Comparison of ENCODE assay signal across 8 mouse cellular contexts in the genomic region with DNA sequence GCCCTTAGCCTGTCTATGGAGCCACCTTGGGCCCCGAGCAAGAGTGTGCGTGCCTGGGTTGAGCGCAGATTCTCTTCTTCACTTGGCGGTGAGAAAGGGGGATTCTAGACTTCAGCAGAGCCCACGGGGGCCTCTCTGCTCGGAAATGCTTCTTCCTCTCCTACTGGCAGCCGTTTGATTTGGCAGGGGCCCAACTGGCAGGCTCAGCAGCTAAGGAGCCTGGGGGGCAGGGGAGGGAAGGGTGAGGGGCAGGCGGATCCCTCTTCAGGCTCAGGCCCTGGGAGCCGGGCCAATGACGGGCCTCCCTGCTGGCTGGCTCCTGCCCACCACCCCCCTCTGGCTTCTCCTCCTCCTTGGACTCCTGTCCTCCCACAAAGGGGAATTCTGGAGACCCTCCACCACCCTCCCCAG. TPM values are rescaled to one million over a fixed set of nuclear protein-coding genes. Genes with fewer than 3 reads are reported as not detected.
DNase-seq lines count a peak whose midpoint lies in the region; ATAC-seq and TF ChIP-seq lines count a peak whose summit lies in the region.

No protein-coding gene starts in this region.

- H3K79me2 ChIP-seq in MEL (ENCODE audit: control insufficient read depth, insufficient read depth, low read length, poor library complexity): no peaks in the 10 kb centered on the region; the same call in 1 of the 2 replicates

- H3K4me2 ChIP-seq in hindbrain, embryonic 13.5 days: peak overlapping the region; percentile 14
- peak overlapping the region; percentile 54 for H3K4me2 ChIP-seq in lung, embryonic 15.5 days

- H3K9me3 ChIP-seq in MEL (replicated peaks; ENCODE audit: insufficient read depth, low read length): no peaks in the 10 kb centered on the region
- no peaks in the 10 kb centered on the region for H3K9me3 ChIP-seq in hindbrain, embryonic 13.5 days
- H3K9me3 ChIP-seq in lung, embryonic 15.5 days: no peaks in the 10 kb centered on the region

- peak overlapping the region; percentile 71 for H3K9ac ChIP-seq in MEL (ENCODE audit: control insufficient read depth, low read depth, low read length, poor library complexity, severe bottlenecking)
- H3K9ac ChIP-seq in hindbrain, embryonic 13.5 days: no peak overlapping the region; the same call in 1 of the 2 replicates
- H3K9ac ChIP-seq in lung, embryonic 15.5 days: no peak overlapping the region

- H3K27me3 ChIP-seq in MEL (ENCODE audit: control insufficient read depth in 1 of 2, insufficient read depth in 2 of 2, low read length in 2 of 2): no peaks in the 10 kb centered on the region
- peaks cover under 1% of the 10 kb centered on the region; the same call in 1 of the 2 replicates for H3K27me3 ChIP-seq in hindbrain, embryonic 13.5 days
- H3K27me3 ChIP-seq in lung, embryonic 15.5 days: no peaks in the 10 kb centered on the region

- peak overlapping the region; percentile 72 for H3K27ac ChIP-seq in MEL (ENCODE audit: control insufficient read depth, low read depth, low read length)
- peak overlapping the region; percentile 60 for H3K27ac ChIP-seq in hindbrain, embryonic 13.5 days
- peak overlapping the region; percentile 93 for H3K27ac ChIP-seq in lung, embryonic 15.5 days

- peak; percentile 93 for DNase-seq in MEL (ENCODE audit: low read depth, low spot score)
- DNase-seq in cerebellum, adult 9-11 months: peak; percentile 51
- DNase-seq in gastrocnemius, adult 8-10 months (ENCODE audit: low spot score in 2 of 2): peak; percentile 46 to 76
- peak; percentile 87 to 90 for DNase-seq in layer of hippocampus, postnatal 10 days (ENCODE audit: low spot score in 2 of 2)
- peak; percentile 53 for DNase-seq in right cerebral cortex, adult 18-20 months

- 16% methylated on average over 9 of the region's 10 CpGs for WGBS in hindbrain, embryonic 13.5 days
- under 1% methylated on average over 10 of the region's 10 CpGs for WGBS in lung, embryonic 15.5 days

- H3K36me3 ChIP-seq in MEL (ENCODE audit: control insufficient read depth in 1 of 2, insufficient read depth in 2 of 2, low read length in 2 of 2): peaks cover 0 to 15% of the 10 kb centered on the region in 2 experiments; a peak in 2 of 4 replicates
- no peaks in the 10 kb centered on the region for H3K36me3 ChIP-seq in hindbrain, embryonic 13.5 days
- H3K36me3 ChIP-seq in lung, embryonic 15.5 days: no peaks in the 10 kb centered on the region

- peak; percentile 80 to 89 for TF ChIP-seq EP300 in MEL (IDR thresholded peaks at IDR 0.05; ENCODE audit: low read depth in 1 of 2, low read length in 2 of 2)

- peak overlapping the region; percentile 44 to 80 for H3K4me3 ChIP-seq in MEL (ENCODE audit: control insufficient read depth in 1 of 2, insufficient read depth in 1 of 2, low read depth in 2 of 2, low read length in 2 of 2)
- no peak overlapping the region for H3K4me3 ChIP-seq in hindbrain, embryonic 13.5 days
- peak overlapping the region; percentile 13; the same call in 1 of the 2 replicates for H3K4me3 ChIP-seq in lung, embryonic 15.5 days

- peaks cover 16 to 27% of the 10 kb centered on the region in 2 experiments; a peak in 3 of 4 replicates for H3K4me1 ChIP-seq in MEL (ENCODE audit: control insufficient read depth in 1 of 2, insufficient read depth in 2 of 2, low read length in 2 of 2)
- H3K4me1 ChIP-seq in hindbrain, embryonic 13.5 days (replicated peaks): peaks cover 29% of the 10 kb centered on the region
- H3K4me1 ChIP-seq in lung, embryonic 15.5 days: peaks cover 54% of the 10 kb centered on the region

- TF ChIP-seq RAD21 in MEL (IDR thresholded peaks at IDR 0.05; ENCODE audit: low read depth, low read length): no peak

- peak; percentile 90 for ATAC-seq in hindbrain, embryonic 13.5 days (ENCODE audit: low FRiP score)
- peak; percentile 93 for ATAC-seq in lung, embryonic 15.5 days (ENCODE audit: borderline replicate concordance, extremely low read depth, low FRiP score, low TSS enrichment)
- no peak for ATAC-seq in inflammation-experienced regulatory T-cells, adult 6 months

- TF ChIP-seq POLR2A in MEL (IDR thresholded peaks at IDR 0.05; ENCODE audit: control insufficient read depth in 1 of 2, insufficient read depth in 1 of 2, low read depth in 1 of 2, low read length in 2 of 2, poor library complexity in 1 of 2): peak in 1 of 2 experiments; percentile 61; a peak in 1 of 4 replicates

- no peak for TF ChIP-seq CTCF in MEL (IDR thresholded peaks at IDR 0.05 in 2 of 3, conservative IDR thresholded peaks at IDR 0.05 in 1 of 3; ENCODE audit: control insufficient read depth in 1 of 3, insufficient read depth in 1 of 3, low read depth in 2 of 3, low read length in 3 of 3, poor library complexity in 1 of 3, severe bottlenecking in 1 of 3)

TF ChIP-seq in MEL, 35 proteins besides CTCF, POLR2A, EP300 and RAD21 (continues in another document):
- no peak for TF ChIP-seq NRF1 (IDR thresholded peaks at IDR 0.05; ENCODE audit: insufficient read depth, low read depth, low read length, poor library complexity, severe bottlenecking)
- TF ChIP-seq ZNF384 (IDR thresholded peaks at IDR 0.05; ENCODE audit: low read depth, low read length): no peak
- TF ChIP-seq SIN3A (IDR thresholded peaks at IDR 0.05; ENCODE audit: low read length): peak; percentile 66; the same call in 1 of the 2 replicates
- no peak for TF ChIP-seq MAX (IDR thresholded peaks at IDR 0.05; ENCODE audit: low read length)
- TF ChIP-seq HCFC1 (IDR thresholded peaks at IDR 0.05; ENCODE audit: low read depth, low read length): peak; percentile 67
- TF ChIP-seq ZKSCAN1 (IDR thresholded peaks at IDR 0.05; ENCODE audit: low read depth, low read length): no peak
- no peak for TF ChIP-seq SMC3 (IDR thresholded peaks at IDR 0.05; ENCODE audit: low read depth, low read length)
- peak; percentile 93 for TF ChIP-seq MAZ (IDR thresholded peaks at IDR 0.05; ENCODE audit: low read depth, low read length)
- TF ChIP-seq GATA1 (IDR thresholded peaks at IDR 0.05; ENCODE audit: low read depth, low read length): no peak
- peak; percentile 78 for TF ChIP-seq TCF12 (IDR thresholded peaks at IDR 0.05; ENCODE audit: low read depth, low read length)
- TF ChIP-seq E2F4 (IDR thresholded peaks at IDR 0.05; ENCODE audit: borderline replicate concordance, low read depth, low read length): no peak
- TF ChIP-seq USF1 (IDR thresholded peaks at IDR 0.05; ENCODE audit: low read depth, low read length): no peak
- TF ChIP-seq MAFK (IDR thresholded peaks at IDR 0.05; ENCODE audit: borderline replicate concordance, low read depth, low read length): no peak
- peak; percentile 29; the same call in 1 of the 2 replicates for TF ChIP-seq MXI1 (IDR thresholded peaks at IDR 0.05; ENCODE audit: low read depth, low read length)
- no peak for TF ChIP-seq USF2 (IDR thresholded peaks at IDR 0.05; ENCODE audit: borderline replicate concordance in 1 of 2, insufficient read depth in 1 of 2, low read depth in 1 of 2, low read length in 2 of 2)
- peak; percentile 58 for TF ChIP-seq BHLHE40 (IDR thresholded peaks at IDR 0.05; ENCODE audit: borderline replicate concordance, low read depth, low read length)
- no peak for TF ChIP-seq TBP (IDR thresholded peaks at IDR 0.05; ENCODE audit: low read depth, low read length)
- peak; percentile 87 for TF ChIP-seq ETS1 (IDR thresholded peaks at IDR 0.05; ENCODE audit: low read depth, low read length)
- TF ChIP-seq JUND (IDR thresholded peaks at IDR 0.05; ENCODE audit: low read depth, low read length): no peak
- no peak for TF ChIP-seq ZC3H11A (IDR thresholded peaks at IDR 0.05; ENCODE audit: low read depth, low read length)
- TF ChIP-seq TAL1 (IDR thresholded peaks at IDR 0.05; ENCODE audit: low read length): no peak
- peak; percentile 27 for TF ChIP-seq NELFE (IDR thresholded peaks at IDR 0.05; ENCODE audit: low read depth, low read length)
- no peak for TF ChIP-seq POLR2AphosphoS5 (IDR thresholded peaks at IDR 0.05; ENCODE audit: borderline replicate concordance, low read depth, low read length)
- no peak for TF ChIP-seq GABPA (IDR thresholded peaks at IDR 0.05; ENCODE audit: low read depth, low read length)

RNA-seq across cellular contexts. Expression of gene Mrps18a, which starts 26.7 kb away (rescaled TPM):
- total RNA-seq in MEL (2012; rRNA removed): 177 and 181 TPM in 2 replicates
- polyA plus RNA-seq in MEL (2012; ENCODE audit: insufficient read depth in 1 of 2, insufficient read length in 2 of 2, low read depth in 1 of 2, low replicate concordance in 2 of 2, missing spikeins in 1 of 2): 100 to 1,000 TPM in 1 of 2 experiments, not detected in 1; 159 TPM
- total RNA-seq in gastrocnemius, adult 8-10 months (2022): 10 to 100 TPM; 78.9 to 93.4 (median 89.2) TPM
- polyA plus RNA-seq in hindbrain, embryonic 13.5 days (2015; fragmentation: Nextera tagmentation; extraction: Ambion mirVana): 147 and 149 TPM in 2 replicates
- total RNA-seq in layer of hippocampus, postnatal 10 days (2021): 10 to 100 TPM; 80.8 to 82.4 TPM
- polyA plus RNA-seq in lung, embryonic 15.5 days (2015; fragmentation: Nextera tagmentation; extraction: Ambion mirVana): 143 TPM in 2 replicates
- 100 to 1,000 TPM in 2 of 3 experiments, 10 to 100 TPM in 1; 97.0 to 127 (median 110) TPM for polyA plus RNA-seq in inflammation-experienced regulatory T-cells, adult 6 months (2017; shearing (Covaris generic))

RNA-seq across cellular contexts. Expression of gene Vegfa, which starts 51.9 kb away (rescaled TPM):
- 16.1 and 39.4 TPM in 2 replicates for total RNA-seq in MEL (2012; rRNA removed)
- polyA plus RNA-seq in MEL (2012; ENCODE audit: insufficient read depth in 1 of 2, insufficient read length in 2 of 2, low read depth in 1 of 2, low replicate concordance in 2 of 2, missing spikeins in 1 of 2): 10 to 100 TPM in 1 of 2 experiments, not detected in 1; 38.6 TPM
- total RNA-seq in gastrocnemius, adult 8-10 months (2022): 100 to 1,000 TPM in 3 of 4 experiments, 10 to 100 TPM in 1; 88.9 to 165 (median 110) TPM
- 2.8 and 4.1 TPM in 2 replicates for polyA plus RNA-seq in hindbrain, embryonic 13.5 days (2015; fragmentation: Nextera tagmentation; extraction: Ambion mirVana)
- 10 to 100 TPM; 92.2 to 97.0 TPM for total RNA-seq in layer of hippocampus, postnatal 10 days (2021)
- polyA plus RNA-seq in lung, embryonic 15.5 days (2015; fragmentation: Nextera tagmentation; extraction: Ambion mirVana): 5.1 and 6.2 TPM in 2 replicates
- not detected for polyA plus RNA-seq in inflammation-experienced regulatory T-cells, adult 6 months (2017; shearing (Covaris generic))

RNA-seq across cellular contexts. Expression of gene Rsph9, which starts 59.9 kb away (rescaled TPM):
- not detected in 2 replicates for total RNA-seq in MEL (2012; rRNA removed)
- polyA plus RNA-seq in MEL (2012; ENCODE audit: insufficient read depth in 1 of 2, insufficient read length in 2 of 2, low read depth in 1 of 2, low replicate concordance in 2 of 2, missing spikeins in 1 of 2): under 1 TPM in 1 of 2 experiments, not detected in 1; 0.29 TPM
- total RNA-seq in gastrocnemius, adult 8-10 months (2022): under 1 TPM in 3 of 4 experiments, not detected in 1; 0.34 to 0.58 (median 0.40) TPM
- polyA plus RNA-seq in hindbrain, embryonic 13.5 days (2015; fragmentation: Nextera tagmentation; extraction: Ambion mirVana): 31.6 and 33.8 TPM in 2 replicates
- 10 to 100 TPM; 39.8 to 41.3 TPM for total RNA-seq in layer of hippocampus, postnatal 10 days (2021)
- 17.0 and 19.4 TPM in 2 replicates for polyA plus RNA-seq in lung, embryonic 15.5 days (2015; fragmentation: Nextera tagmentation; extraction: Ambion mirVana)
- 1 to 10 TPM in 2 of 3 experiments, under 1 TPM in 1; 0.94 to 2.3 (median 1.3) TPM for polyA plus RNA-seq in inflammation-experienced regulatory T-cells, adult 6 months (2017; shearing (Covaris generic))
